Mouse (Mus musculus): ENCODE results near the gene Unc119. TPM values are rescaled to one million over a fixed set of nuclear protein-coding genes. Genes with fewer than 3 reads are reported as not detected.

Unc119 gene
- 100 to 1,000 TPM; 114 to 116 TPM for total RNA-seq (2023)

GRCm38 (mm10) chr11:78343381-78344327 lies at the start of gene Unc119:
Unc119 (plus strand) TSS chr11:78343482.

GRCm38 (mm10) chr11:78301357-78302084 lies 41.8 kb upstream of the Unc119 start, which contains the start of gene Spag5:
Spag5 (plus strand) TSS chr11:78301529.

GRCm38 (mm10) chr11:78322860-78323259 lies 20.4 kb upstream of the Unc119 start, which contains the start of gene Aldoc:
Aldoc (plus strand) TSS chr11:78322968.

GRCm38 (mm10) chr11:78327634-78328511 lies 15.4 kb upstream of the Unc119 start, which contains the start of gene Pigs:
Pigs (plus strand) TSS chr11:78328415.

GRCm38 (mm10) chr11:78386508-78387043 lies 43.3 kb downstream of the Unc119 start, which contains the start of gene Foxn1:
Foxn1 (minus strand) TSS chr11:78386558.

Other genes starting within 250 kb of the Unc119 start
- 10 to 100 TPM; 44.3 to 50.4 TPM for gene Fam222b, start 248.8 kb upstream of the Unc119 start, total RNA-seq (2023)
- gene Traf4, start 177.9 kb upstream of the Unc119 start, total RNA-seq (2023): 1 to 10 TPM; 2.7 to 6.1 TPM
- gene Nek8, start 166.8 kb upstream of the Unc119 start, total RNA-seq (2023): 1 to 10 TPM; 3.0 to 5.9 TPM
- gene Tlcd1, start 166.8 kb upstream of the Unc119 start, total RNA-seq (2023): 1 to 10 TPM; 5.3 to 8.4 TPM
- gene Rpl23a, start 159.9 kb upstream of the Unc119 start, total RNA-seq (2023): 1,000 to 10,000 TPM in 1 of 2 experiments, 100 to 1,000 TPM in 1; 959 to 1,073 TPM
- 1 to 10 TPM in 1 of 2 experiments, under 1 TPM in 1; 1.00 to 1.3 TPM for gene Rab34, start 155.1 kb upstream of the Unc119 start, total RNA-seq (2023)
- gene Proca1, start 150.1 kb upstream of the Unc119 start, total RNA-seq (2023): 1 to 10 TPM; 1.6 to 1.7 TPM
- gene Sdf2, start 97.7 kb upstream of the Unc119 start, total RNA-seq (2023): 10 to 100 TPM; 40.4 to 41.5 TPM
- 10 to 100 TPM; 42.0 to 45.1 TPM for gene Supt6, start 97.5 kb upstream of the Unc119 start, total RNA-seq (2023)
- 10 to 100 TPM; 58.8 to 60.0 TPM for gene 2610507B11Rik, start 81.7 kb upstream of the Unc119 start, total RNA-seq (2023)
- under 1 TPM; 0.22 to 0.49 TPM for gene BC030499, start 52.6 kb upstream of the Unc119 start, total RNA-seq (2023)
- gene Spag5, start 42.0 kb upstream of the Unc119 start, total RNA-seq (2023): 10 to 100 TPM; 54.9 to 66.0 TPM
- 1 to 10 TPM; 1.9 to 3.7 TPM for gene Aldoc, start 20.5 kb upstream of the Unc119 start, total RNA-seq (2023)
- gene Pigs, start 15.1 kb upstream of the Unc119 start, total RNA-seq (2023): 10 to 100 TPM; 33.9 to 37.9 TPM
- not detected for gene Foxn1, start 43.1 kb downstream of the Unc119 start, total RNA-seq (2023)
- not detected for gene Slc13a2, start 78.7 kb downstream of the Unc119 start, total RNA-seq (2023)
- gene Slc46a1, start 122.2 kb downstream of the Unc119 start, total RNA-seq (2023): 1 to 10 TPM in 1 of 2 experiments, under 1 TPM in 1; 0.93 to 2.0 TPM
- under 1 TPM; 0.18 to 0.24 TPM for gene Sarm1, start 154.3 kb downstream of the Unc119 start, total RNA-seq (2023)
- not detected for gene Vtn, start 155.6 kb downstream of the Unc119 start, total RNA-seq (2023)
- gene Sebox, start 160.0 kb downstream of the Unc119 start, total RNA-seq (2023): not detected
- 10 to 100 TPM in 1 of 2 experiments, 1 to 10 TPM in 1; 9.9 to 11.0 TPM for gene Tmem199, start 168.7 kb downstream of the Unc119 start, total RNA-seq (2023)
- 10 to 100 TPM; 20.9 to 21.2 TPM for gene Poldip2, start 168.7 kb downstream of the Unc119 start, total RNA-seq (2023)
- 1 to 10 TPM; 7.3 to 9.1 TPM for gene Tnfaip1, start 192.8 kb downstream of the Unc119 start, total RNA-seq (2023)
- gene Ift20, start 192.9 kb downstream of the Unc119 start, total RNA-seq (2023): 10 to 100 TPM; 28.5 to 31.8 TPM
- 10 to 100 TPM in 1 of 2 experiments, 1 to 10 TPM in 1; 9.9 to 12.7 TPM for gene Tmem97, start 207.3 kb downstream of the Unc119 start, total RNA-seq (2023)

Measured in neutrophil, adult 59 days (primary cell).